Mouse (Mus musculus) spleen, postnatal 36 days (tissue): ENCODE data around the gene Rif1.
A peak's percentile ranks its signal among the peaks of the same experiment; 100 is the strongest.

Experiments
- DNase-seq, 2 experiments: peaks; one replicate each; pipeline ENCODE4 v3.0.0; 2022; ENCODE audit warnings: low spot score in 2 of 2, mixed read lengths in 1 of 2

Gene Rif1

GRCm38 (mm10) chr2:52072491-52073140 is at the start of gene Rif1:
Gene Rif1, plus strand, starts transcription at chr2:52072832.
- DNase-seq: peak; percentile 83

GRCm38 (mm10) chr2:52027061-52027460 is 45.6 kb upstream of the Rif1 start:
- no peak for DNase-seq

- DNase-seq: no peak
These were observed 43.2 kb upstream of the Rif1 start for GRCm38 (mm10) chr2:52029426-52029825.

- DNase-seq: no peak
These were observed 41.1 kb upstream of the Rif1 start for GRCm38 (mm10) chr2:52031491-52031890.

- no peak for DNase-seq
These were observed 38.0 kb upstream of the Rif1 start for GRCm38 (mm10) chr2:52034601-52035000.

- no peak for DNase-seq
These were observed 37.5 kb upstream of the Rif1 start for GRCm38 (mm10) chr2:52035144-52035543.

GRCm38 (mm10) chr2:52036929-52037595 is 35.6 kb upstream of the Rif1 start:
- DNase-seq: no peak

- DNase-seq: peak in 1 of 2 experiments; percentile 10
These were observed 34.8 kb upstream of the Rif1 start, which contains the start of gene Tnfaip6 for GRCm38 (mm10) chr2:52037882-52038281. Gene Tnfaip6, plus strand, starts transcription at chr2:52038009.

GRCm38 (mm10) chr2:52038558-52038957 is 34.1 kb upstream of the Rif1 start:
- DNase-seq: no peak

GRCm38 (mm10) chr2:52039083-52039801 is 33.4 kb upstream of the Rif1 start:
- no peak for DNase-seq

GRCm38 (mm10) chr2:52042132-52042531 is 30.5 kb upstream of the Rif1 start:
- no peak for DNase-seq

- DNase-seq: no peak
These were observed 29.9 kb upstream of the Rif1 start for GRCm38 (mm10) chr2:52042714-52043113.

- DNase-seq: no peak
These were observed 29.1 kb upstream of the Rif1 start for GRCm38 (mm10) chr2:52043485-52043884.

GRCm38 (mm10) chr2:52046032-52046431 is 26.6 kb upstream of the Rif1 start:
- no peak for DNase-seq

- no peak for DNase-seq
These were observed 21.8 kb upstream of the Rif1 start for GRCm38 (mm10) chr2:52050823-52051222.

GRCm38 (mm10) chr2:52052335-52052734 is 20.3 kb upstream of the Rif1 start:
- no peak for DNase-seq

- no peak for DNase-seq
These were observed 19.1 kb upstream of the Rif1 start for GRCm38 (mm10) chr2:52053502-52053901.

GRCm38 (mm10) chr2:52055616-52056015 is 17.0 kb upstream of the Rif1 start:
- DNase-seq: no peak

- no peak for DNase-seq
These were observed 15.5 kb upstream of the Rif1 start for GRCm38 (mm10) chr2:52057099-52057498.

GRCm38 (mm10) chr2:52057681-52058080 is 15.0 kb upstream of the Rif1 start:
- no peak for DNase-seq

GRCm38 (mm10) chr2:52068641-52069040 is 4.0 kb upstream of the Rif1 start:
- DNase-seq: no peak

GRCm38 (mm10) chr2:52070816-52071215 is 1.8 kb upstream of the Rif1 start:
- no peak for DNase-seq
